Mouse (Mus musculus) ES-Bruce4 (cell line): Measurements from ENCODE around the gene Krtap28-13.

Experiments
- CTCF ChIP-seq: IDR thresholded peaks from one replicate; pipeline ENCODE4 v1.8.1; 2011; ENCODE audit warnings: low read depth, low read length
- EP300 ChIP-seq: IDR thresholded peaks from 2 replicates; pipeline ENCODE4 v1.6.1; 2011; ENCODE audit warnings: low read depth, low read length; ENCODE audit not compliant: insufficient read depth
- POLR2A ChIP-seq: IDR thresholded peaks from one replicate; pipeline ENCODE4 v1.8.1; 2011; ENCODE audit warnings: low read length; ENCODE audit not compliant: insufficient read depth

- TF ChIP-seq CTCF (no peak), POLR2A (no peak), EP300 (no peak)
Observed at GRCm38 (mm10) chr1:83016556-83016955, 44.2 kb upstream of the Krtap28-13 start.
